Mouse (Mus musculus) liver, adult 2 months (tissue): ENCODE measurements at regions not wholly inside any gene's neighbourhood (a gene's known extent, or its start where the extent isn't known, plus 50 kb on each side); places are given as distances from the start of the nearest gene placed in this dataset.

ENCODE experiments used
- CTCF ChIP-seq: fragments of 200-500 bp; IDR thresholded peaks from 2 replicates; pipeline ENCODE4 v1.5.1; 2011; ENCODE audit warnings: low read depth, low read length, control low read depth
- POLR2A ChIP-seq: fragments of 200-500 bp; IDR thresholded peaks from 2 replicates; pipeline ENCODE4 v1.6.1; 2011; ENCODE audit warnings: low read length, control low read depth; ENCODE audit not compliant: insufficient read depth; ENCODE audit errors: extremely low read depth

DNA sequence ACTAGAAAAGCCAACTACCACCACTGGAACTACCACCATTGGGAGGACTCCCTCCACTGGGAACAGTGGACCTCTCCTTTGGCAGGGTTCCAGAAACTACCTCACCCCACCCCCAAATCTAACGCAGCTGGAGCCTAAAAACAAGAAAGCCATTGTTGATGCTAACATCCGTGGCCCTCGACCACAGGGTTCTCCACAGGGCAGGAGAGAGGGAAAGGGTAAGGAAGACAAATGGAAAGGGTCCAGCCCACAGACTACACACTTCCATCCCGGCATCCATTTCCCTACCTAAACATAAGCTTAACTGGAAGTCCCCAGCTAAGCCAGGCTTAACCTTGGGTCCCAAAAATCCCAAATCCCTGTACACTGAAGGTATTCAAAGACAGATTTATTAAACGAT lies 59.0 kb upstream of the Pou3f3 start:
- TF ChIP-seq CTCF (no peak), POLR2A (no peak)
